Mouse (Mus musculus): Measurements from ENCODE around the gene Hist1h2af.
A peak's percentile ranks its signal among the peaks of the same experiment; 100 is the strongest.
"Not testable (repeated sequence)": the region's sequence is repeated elsewhere in the genome, so short reads cannot be mapped to it uniquely, and the experiment has no call there.

The Hist1h2af gene

DNA sequence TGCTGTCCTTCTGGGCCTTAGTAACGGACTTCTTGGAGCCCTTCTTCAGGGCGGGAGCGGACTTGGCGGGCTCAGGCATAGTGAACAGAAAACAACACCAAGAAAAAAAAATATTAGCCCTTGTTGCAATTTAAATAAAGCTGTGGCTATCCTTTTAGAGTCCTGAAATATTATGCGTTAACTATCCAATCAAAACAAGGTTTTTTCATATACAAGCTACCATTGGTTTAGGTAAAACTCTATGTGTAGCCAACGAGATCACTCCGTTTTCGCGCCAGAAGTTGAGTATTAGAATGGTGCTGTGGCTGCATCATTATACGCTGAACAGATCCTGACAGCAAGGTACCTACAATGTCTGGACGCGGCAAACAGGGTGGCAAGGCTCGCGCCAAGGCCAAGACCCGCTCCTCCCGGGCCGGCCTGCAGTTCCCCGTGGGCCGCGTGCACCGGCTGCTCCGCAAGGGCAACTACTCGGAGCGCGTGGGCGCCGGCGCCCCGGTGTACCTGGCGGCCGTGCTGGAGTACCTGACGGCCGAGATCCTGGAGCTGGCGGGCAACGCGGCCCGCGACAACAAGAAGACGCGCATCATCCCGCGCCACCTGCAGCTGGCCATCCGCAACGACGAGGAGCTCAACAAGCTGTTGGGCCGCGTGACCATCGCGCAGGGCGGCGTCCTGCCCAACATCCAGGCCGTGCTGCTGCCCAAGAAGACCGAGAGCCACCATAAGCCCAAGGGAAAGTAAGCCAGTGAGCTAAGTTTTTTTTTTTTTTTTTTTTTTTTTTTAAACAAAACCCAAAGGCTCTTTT lies at the start of gene Hist1h2af:
TSS of gene Hist1h2af (plus strand) at position 347 of the 808 bp plus-strand sequence.
- DNase-seq (ENCODE audit: low spot score): not testable (repeated sequence)

DNA sequence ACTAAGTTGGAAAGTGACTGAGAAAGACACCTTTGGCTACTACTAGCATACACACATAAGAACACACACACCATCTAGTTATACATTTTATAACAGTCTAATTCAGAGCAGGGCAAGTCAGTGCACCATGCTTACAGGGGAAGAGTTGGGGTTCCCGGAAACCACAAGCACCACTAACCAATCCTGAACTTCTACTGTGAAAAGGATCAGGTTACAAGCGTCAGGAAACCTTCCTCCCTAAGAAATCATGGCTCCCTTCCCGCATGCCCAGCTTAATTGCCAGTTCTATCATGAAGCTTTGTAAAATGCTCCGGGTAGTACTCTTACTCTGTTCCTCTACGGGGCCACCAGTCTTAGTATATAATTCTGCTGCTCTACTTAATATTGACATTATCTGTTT lies 48.4 kb upstream of the Hist1h2af start:
- no peak for DNase-seq (ENCODE audit: low spot score)

DNA sequence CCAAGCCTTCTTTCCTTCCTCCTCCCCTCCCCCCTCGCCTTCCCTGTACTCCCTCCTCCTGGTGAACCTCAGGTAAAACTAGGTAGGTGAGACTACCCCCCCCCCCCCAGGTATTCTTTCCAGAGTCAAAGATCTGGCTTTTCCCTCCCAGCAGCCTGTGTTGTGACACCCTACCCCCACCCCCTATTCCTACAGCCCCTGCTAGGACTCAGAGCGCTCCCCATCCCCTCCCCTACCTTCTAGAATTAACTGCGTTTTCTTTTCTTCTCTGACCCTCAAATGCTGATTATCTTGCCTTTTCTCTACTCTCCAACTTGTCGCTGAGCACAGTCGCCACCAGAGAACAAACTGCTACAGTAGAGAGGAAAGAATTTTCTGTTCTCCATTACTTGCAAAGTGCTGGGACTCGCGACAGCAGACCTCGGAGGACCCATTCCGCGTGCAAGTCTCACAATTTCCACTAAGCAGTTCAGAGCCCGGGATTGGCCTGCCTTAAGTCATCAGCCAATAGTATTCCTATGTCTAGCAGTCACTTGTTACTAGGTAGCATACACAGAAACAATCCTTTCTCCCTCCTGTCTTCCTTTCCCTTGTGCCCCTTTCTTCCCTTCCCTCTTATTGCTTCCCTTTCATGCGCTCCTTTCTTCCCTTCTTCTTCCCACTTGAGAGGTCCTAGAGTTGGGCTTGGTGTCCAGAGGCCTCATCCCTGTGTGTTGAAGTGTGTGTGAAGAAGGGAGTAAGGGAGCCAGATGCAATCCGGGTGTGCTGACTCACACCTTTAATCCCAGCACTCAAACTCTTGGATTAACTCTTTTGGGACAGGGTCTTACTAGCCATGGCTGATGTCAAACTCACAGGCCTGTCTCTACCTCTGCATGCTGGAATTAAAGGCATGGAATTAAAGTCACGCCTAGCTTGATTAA lies 45.0 kb upstream of the Hist1h2af start, which contains the start of gene Btn2a2:
TSS of gene Btn2a2 (minus strand) at position 458 of the 923 bp plus-strand sequence.
- DNase-seq (ENCODE audit: low spot score): peak; percentile 54

DNA sequence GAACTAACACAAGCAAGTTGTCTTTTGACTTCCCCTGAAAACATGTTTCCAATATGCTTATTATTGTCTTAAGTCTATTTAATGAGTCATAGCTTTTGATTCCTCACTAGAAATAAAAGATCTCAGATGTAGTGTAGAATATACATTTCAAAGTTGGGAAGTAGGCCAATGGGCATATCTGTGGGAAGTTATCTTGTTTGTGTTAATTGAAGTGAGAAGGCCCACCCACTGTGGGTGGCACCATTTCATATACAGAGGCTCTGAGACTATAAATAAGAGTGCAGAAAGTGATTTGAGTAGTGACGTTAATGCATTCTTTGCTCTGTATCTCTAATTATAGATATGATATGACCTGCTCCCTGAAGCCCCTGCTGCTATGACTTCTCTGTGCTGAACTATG lies 42.8 kb upstream of the Hist1h2af start:
- DNase-seq (ENCODE audit: low spot score): no peak

DNA sequence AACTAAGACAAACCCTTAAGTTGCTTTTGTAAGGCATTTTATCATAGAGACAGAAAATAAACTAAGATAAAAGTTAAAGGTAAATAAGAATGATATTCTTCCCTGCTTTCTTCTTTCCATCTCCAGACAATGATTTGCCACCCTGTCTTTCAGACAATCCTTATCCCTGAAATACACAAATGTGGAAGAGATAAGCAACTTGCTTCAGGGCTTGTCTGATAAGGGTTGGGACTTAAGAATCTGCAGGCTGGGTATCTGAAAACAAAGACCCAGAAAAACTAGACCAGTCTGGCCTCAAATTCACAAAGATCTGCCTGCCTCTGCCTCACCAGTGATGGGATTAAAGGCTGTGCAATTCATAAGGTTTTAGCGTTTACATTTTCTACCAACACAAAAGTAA lies 42.4 kb upstream of the Hist1h2af start:
- no peak for DNase-seq (ENCODE audit: low spot score)

DNA sequence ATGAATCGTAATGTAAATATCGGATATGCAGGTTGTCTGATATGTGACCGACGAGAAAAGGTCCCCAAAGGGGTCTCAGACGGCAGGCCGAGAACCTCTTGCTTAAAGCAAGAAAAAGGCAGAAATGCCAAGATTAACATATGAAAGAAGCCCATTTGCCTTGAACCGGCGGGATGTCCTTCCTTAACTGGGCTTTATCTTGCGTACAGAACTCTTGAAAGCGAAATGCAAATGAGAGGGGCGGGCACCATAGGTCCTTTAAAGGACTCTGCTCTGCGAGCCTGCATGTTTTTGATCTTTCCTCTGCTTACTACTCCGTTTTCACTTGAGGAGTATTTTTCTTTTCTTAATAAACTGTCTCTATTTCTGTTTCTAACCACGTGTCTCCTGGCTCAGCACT lies 41.7 kb upstream of the Hist1h2af start:
- no peak for DNase-seq (ENCODE audit: low spot score)

DNA sequence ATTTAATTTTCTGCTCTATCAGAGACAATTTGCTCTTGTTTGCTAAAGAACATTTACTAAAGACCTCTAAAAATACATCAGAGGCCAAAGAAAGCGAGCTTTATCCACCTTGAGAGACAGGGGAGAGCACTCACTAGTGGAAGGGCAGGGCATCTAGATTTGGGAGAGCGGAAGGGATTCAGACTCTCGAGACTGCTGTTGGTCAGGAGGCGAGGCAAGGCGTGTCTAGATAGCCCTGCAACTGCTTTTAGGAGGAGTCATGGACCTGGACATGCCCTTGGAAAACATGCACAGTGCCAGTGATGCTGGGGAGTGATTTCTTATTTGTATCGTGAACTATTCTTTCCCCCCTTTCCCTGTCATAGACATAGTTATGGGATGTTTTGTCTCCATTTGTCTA lies 38.2 kb upstream of the Hist1h2af start:
- no peak for DNase-seq (ENCODE audit: low spot score)

DNA sequence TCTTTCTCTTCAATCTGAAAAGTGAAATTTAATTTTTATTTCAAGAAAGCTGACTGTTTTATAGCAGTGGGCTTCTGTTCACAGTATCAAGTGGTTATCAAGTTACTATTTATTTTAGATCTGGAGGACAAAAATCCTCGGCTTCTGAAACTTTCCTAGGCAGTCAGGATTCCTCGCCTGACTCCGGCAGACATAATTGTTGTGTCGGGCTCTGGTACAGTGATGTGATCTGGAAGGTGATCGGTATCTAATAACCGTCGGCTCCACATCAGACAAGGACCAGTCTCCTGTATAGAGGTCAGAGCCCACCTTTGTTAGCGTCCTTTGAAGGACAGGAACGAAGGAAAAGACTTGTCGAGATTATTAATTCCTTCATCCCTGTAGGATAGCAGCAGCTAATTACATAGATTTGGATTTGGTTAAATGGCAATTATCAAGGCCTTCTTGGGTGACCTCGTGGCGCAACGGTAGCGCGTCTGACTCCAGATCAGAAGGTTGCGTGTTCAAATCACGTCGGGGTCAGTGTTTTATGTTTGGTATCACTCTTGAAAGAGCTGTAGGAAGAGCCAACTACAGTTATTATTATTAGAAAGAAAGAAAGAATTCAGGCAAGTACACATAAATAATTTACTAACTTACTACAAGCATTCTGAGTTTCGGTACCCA lies 35.9 kb upstream of the Hist1h2af start:
- DNase-seq (ENCODE audit: low spot score): no peak

DNA sequence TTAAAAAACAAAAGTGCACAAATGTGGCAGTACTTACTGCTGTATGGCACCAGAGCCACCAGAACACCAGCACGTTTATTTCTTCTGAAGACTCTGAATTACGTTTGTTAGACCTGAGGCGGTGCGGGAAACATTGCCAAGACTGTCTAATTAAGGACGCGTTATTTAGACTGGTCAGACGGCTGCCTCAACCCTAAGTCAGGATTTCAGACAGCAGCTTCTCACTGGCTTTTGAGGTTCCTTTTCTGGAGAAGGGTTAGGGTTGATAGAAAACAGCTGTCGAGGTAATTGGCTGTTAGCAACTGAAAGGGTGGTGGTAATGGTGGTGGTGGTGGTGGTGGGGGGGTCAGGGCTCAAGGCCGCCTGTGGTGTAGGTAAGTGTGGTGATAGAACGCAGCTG lies 35.1 kb upstream of the Hist1h2af start:
- no peak for DNase-seq (ENCODE audit: low spot score)

DNA sequence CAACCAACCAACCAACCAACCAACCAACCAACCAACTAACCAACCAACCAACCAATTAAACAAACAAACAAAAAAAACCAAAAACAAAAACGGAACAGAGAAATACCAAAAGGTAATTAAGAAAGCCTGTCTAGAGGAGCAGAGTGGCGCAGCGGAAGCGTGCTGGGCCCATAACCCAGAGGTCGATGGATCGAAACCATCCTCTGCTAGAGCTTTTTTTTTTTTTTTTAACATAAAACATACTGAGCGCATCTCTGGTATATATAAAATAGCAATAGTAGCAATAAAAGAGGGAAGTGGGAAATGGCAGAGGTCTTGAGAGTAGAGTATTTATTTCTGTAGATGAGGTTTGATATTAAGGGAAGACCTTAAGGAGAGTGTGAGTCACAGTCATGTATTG lies 33.8 kb upstream of the Hist1h2af start:
- no peak for DNase-seq (ENCODE audit: low spot score)

DNA sequence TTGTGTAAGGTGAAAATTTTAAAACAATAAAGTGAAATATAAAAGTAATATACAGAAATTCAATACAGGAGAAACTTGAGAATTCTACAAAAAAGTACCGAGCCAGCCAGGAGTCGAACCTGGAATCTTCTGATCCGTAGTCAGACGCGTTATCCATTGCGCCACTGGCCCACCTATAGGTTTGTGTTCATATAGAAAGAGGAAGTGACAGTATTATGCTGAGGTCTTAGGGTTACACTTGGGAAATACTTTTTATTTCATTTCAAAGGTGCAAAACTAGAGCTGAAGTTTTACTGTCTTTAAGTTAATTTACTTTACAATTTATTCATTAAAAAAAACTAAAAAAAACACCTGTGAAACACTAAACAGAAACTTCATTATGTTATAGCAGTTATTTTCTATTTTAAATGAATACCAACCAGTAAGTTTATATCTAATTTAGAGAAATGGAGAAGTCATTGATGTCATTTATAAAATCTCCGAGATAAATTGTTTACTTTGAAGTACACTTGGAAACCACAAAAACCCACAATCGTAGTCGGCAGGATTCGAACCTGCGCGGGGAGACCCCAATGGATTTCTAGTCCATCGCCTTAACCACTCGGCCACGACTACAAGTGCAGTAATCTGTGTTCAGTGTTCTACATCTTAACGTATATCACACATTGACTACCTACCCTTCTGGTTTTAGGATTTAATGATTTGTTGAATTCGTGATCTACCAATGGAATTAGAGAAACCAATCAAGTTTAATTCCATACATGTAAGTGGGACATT lies 33.1 kb upstream of the Hist1h2af start:
- no peak for DNase-seq (ENCODE audit: low spot score)

DNA sequence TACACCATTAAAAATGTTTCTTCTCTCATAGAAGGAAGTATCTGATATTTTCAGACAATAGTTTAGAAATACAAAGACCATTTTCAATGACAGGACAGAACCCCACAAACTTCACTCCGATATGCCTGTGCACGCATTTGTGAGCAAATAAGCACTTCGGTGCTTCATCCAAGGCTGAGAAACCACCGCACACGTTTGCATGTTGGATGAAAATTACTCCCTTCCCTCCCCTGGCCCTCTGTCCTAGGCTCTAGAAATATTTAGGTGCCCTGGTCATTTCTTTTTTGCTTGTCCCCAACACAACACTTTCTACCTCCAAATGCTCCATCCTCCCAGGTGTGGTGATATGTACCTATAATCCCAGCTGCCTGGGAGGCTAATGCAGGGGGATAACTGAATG lies 32.2 kb upstream of the Hist1h2af start:
- no peak for DNase-seq (ENCODE audit: low spot score)

DNA sequence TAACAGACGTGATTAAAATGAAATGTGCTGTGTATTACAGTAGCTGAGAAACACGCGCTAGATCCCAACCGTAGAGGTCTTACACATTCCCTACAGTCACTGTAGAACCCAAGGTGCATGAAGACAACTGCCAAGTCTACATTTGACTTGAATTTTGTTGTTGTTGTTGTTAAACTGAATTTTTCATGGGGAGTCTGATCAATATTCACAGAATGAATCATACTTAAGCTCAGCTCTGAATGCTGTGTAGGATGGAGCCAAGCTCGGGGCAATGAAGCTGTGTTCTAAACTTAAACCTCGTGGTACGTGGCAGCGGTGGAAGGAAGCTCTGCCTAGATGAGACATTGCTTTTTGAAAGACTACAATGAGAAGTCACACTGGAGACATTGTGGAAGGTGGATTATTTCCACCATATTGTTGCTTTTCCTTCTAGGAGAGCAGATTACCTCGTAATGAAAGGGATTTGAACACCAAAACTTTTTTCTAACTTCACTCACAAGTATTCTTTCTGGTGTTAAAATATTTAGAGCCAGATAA lies 31.6 kb upstream of the Hist1h2af start:
- DNase-seq (ENCODE audit: low spot score): no peak

DNA sequence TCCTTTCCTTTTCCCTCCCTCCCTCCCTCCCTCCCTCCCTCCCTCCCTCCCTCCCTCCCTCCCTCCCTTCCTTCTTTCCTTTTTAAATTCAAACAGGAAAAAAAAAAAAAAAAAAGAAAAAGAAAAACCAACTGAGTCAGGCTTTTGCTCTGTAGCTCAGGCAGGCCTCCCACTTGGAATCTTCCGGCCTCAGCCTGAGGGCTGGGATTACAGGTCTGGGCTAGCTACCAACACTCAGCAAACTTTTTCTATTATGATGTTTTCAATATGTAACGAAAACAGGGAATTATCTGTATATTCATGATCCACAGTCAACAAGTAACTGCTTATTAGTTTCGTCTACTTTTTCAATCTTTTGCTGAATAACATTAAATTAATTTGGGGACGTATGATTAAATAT lies 30.8 kb upstream of the Hist1h2af start:
- no peak for DNase-seq (ENCODE audit: low spot score)

DNA sequence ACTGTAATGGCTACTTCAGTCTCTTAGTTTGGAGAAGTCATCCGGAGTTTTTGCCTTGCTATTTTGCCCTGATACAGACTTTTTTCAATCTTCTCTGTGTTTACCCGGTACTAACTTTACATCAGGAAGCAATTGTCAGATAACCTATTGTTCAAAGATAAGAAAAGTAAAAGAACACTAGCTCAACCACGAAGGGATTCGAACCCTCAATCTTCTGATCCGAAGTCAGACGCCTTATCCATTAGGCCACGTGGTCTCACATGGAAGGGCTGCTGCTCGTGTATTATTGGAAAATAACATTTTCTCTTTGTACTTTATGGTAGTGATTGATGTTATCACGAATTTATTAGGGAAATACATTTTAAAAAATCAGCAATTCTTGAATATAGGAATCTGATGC lies 29.9 kb upstream of the Hist1h2af start:
- no peak for DNase-seq (ENCODE audit: low spot score)

DNA sequence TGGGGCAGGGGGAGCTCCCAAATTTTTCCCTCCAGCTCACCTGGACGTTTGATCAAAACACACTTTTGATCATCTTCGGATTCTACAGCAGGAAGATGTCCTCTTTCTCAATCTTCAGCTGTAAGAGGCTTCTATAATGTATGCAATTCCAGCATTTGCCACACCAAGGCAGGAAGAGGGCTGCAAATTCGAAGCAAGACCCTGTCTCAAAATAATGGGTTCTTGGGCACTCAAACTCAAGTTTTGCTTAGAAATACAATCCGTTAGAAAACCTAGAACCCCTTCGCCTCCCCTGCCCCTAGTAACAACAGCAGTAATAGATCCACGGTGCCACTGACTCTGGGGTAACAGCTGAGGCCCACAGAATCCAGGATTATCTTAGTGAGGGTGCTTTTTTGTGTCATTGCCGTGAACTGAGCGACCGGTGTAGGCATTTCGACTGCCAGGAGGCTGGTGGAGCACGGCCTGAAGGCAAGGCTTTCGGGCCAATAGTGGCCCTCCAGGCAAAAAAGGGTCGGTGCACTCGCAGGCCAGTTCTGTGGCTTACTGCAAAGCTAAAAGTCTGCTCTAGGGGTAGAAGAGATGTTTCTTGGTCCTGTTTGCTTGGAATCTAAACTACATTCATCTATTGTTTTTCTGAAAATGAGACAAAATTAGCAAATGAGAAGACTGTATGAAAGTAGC lies 27.9 kb upstream of the Hist1h2af start:
- no peak for DNase-seq (ENCODE audit: low spot score)

DNA sequence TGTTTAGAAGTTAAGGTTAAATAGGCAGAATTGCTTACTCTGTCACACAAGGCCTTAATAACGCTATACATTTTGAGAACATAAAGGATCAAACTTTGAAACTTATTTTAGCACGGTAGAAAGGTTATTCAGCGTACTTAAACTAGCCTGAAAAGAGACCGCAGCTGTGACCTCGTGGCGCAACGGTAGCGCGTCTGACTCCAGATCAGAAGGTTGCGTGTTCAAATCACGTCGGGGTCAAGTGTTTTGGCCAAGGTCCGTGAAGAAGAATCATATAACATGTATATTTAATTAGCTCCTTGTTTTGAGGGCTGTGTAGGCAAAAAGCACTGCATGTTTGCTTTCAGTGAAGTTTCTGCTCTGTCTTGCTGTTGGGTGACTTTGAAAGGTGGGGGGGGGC lies 27.4 kb upstream of the Hist1h2af start:
- DNase-seq (ENCODE audit: low spot score): no peak

DNA sequence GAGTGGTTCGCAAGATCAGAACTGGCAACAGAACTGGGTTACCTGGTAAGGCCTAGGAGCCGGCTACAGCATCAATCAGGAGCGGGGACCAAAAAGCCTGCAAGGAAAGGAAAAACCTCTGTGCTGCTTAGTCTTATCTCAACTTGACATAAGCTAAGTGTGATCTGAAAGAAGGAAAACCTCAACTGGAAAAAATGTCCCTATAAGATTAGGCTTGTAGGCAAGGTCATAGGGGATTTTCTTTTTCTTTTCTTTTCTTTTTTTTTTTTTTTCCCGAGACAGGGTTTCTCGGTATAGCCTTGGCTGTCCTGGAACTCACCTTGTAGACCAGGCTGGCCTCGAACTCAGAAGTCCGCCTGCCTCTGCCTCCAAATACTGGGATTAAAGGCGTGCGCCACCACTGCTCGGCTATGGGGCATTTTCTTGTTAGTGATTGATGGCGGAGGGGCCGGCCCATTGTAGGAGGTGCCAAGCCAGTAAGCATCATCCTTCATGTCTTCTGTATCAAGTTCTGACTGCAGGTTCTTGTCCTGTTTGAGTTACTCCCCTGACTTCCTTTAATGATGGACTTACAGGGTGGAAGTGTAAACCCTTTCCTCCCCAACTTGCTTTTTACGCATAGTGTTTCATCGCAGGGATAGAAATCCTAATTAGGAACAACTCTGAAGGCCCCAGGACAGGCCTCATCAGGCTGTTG lies 26.7 kb upstream of the Hist1h2af start:
- no peak for DNase-seq (ENCODE audit: low spot score)

DNA sequence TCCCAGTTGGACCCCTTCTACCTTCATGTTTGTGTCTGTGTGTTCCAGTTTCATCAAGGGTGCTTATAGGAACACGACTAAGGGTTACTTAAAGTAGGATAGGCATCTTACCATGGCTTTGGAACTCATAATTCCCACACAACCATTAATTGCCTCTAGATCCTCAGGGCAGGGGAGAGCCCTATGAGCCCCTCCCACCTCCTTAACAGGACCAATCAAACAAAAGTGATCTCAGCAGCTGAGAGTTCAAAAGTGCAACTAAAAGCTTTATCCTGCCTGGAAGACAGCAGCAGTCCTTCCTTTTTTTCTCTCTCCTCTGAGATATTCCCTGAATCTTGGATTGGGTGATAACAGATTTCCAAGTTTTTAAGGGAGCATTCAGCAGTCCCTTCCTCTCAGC lies 23.6 kb upstream of the Hist1h2af start:
- no peak for DNase-seq (ENCODE audit: low spot score)

DNA sequence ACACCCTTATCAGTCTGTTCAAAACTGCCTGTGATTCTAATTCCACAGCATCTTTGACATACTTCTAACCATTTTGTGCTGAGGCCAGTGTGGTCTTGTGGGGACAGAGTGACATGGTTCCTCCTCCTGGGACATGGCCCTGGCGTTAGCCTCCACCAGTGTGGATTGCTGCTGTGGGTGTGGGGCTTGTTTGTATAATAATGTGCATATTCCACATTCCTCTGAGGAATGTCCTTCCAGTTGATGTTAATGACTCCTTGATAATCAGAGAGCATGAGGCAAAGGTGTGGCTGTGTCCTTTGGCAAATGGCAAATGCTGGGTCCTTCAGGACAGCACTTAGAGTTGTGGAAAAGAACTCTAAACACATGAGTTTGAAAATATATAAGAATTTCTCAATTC lies 20.2 kb upstream of the Hist1h2af start:
- DNase-seq (ENCODE audit: low spot score): no peak

Measured in testis, postnatal 10 days (tissue).